Mouse (Mus musculus): ENCODE results near the gene Glt1d1. TPM values are rescaled to one million over a fixed set of nuclear protein-coding genes. Genes with fewer than 3 reads are reported as not detected.

The Glt1d1 gene
- polyA plus RNA-seq, 1 experiment from 2014 or later, result 1.2 TPM

DNA sequence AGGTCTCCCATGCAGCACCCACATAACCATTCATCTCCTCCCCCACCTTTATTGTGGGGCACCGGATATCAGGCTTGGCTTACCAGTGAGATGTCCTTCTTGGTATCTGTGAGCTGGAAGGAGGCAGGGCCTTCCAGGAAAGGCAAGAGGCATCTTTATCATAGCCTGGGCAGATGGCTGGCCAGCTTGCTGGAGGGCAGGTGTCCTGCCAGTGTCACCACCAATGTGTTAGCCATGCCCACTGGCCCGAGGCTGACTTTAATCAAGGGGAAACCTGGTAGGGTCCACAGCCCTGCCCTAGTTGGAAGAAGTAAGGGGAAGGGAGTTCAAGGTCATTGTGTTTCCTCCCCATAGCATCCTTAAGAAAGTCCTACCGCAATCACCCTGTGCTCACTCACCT lies 123.9 kb downstream of the Glt1d1 start:
- ATAC-seq (ENCODE audit: insufficient number of reproducible peaks, low FRiP score, low TSS enrichment, low read depth) (no peak), DNase-seq (ENCODE audit: low spot score) (no peak)
- WGBS, result 85% methylated on average over 3 of the region's 3 CpGs
- Histone ChIP-seq H3K9me3 (ENCODE audit: control insufficient read depth, low read length) (no peaks in the 10 kb centered on the region), H3K9ac (ENCODE audit: low read length) (no peak overlapping the region), H3K4me2 (ENCODE audit: low read depth, severe bottlenecking) (no peak overlapping the region), H3K4me3 (ENCODE audit: low read depth, low read length) (no peak overlapping the region), H3K4me1 (ENCODE audit: control insufficient read depth, insufficient read depth, low read length) (no peaks in the 10 kb centered on the region), H3K36me3 (ENCODE audit: control insufficient read depth, insufficient read depth, low read length) (no peaks in the 10 kb centered on the region), H3K27ac (replicated peaks; ENCODE audit: low read depth, low read length) (no peak overlapping the region), H3K27me3 (ENCODE audit: control insufficient read depth, insufficient read depth, low read length) (no peaks in the 10 kb centered on the region)

DNA sequence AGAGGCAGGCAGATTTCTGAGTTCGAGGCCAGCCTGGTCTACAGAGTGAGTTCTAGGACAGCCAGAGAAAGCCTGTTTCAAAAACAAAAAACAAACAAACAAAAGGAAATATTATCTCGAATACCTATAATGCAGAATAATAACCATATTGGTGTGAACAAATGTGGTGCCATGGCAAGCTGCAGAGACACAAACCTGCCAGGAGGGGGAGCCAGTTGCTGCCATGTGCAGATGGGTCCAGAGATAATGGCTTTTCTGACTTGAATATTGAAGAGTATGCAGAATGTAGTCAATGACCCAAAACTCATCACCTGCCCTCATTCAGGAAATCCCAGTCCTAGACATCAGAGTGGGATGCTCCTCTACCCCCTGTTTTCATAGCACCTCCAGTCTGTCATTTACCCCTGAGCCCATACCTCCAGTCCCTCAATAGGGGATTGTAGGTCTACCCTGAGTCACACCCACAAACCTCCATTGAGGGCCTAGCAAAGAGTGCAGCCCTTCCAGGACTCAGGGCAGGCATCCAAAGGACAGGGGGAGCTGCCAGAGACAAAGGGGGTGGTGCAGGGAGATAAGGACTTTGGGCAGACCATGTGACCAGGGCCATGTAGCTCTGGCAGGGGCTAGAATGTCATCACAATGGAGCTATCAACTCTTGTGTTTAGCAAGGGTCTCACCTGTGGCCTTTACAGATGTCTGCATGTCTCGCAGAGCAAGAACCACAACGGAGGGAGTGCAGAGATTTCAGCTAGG lies 124.8 kb downstream of the Glt1d1 start:
- Histone ChIP-seq H3K4me3 (ENCODE audit: low read depth, low read length) (no peak overlapping the region), H3K27ac (replicated peaks; ENCODE audit: low read depth, low read length) (no peak overlapping the region), H3K9me3 (ENCODE audit: control insufficient read depth, low read length) (no peaks in the 10 kb centered on the region), H3K9ac (ENCODE audit: low read length) (no peak overlapping the region), H3K4me1 (ENCODE audit: control insufficient read depth, insufficient read depth, low read length) (no peaks in the 10 kb centered on the region), H3K27me3 (ENCODE audit: control insufficient read depth, insufficient read depth, low read length) (no peaks in the 10 kb centered on the region), H3K4me2 (ENCODE audit: low read depth, severe bottlenecking) (no peak overlapping the region), H3K36me3 (ENCODE audit: control insufficient read depth, insufficient read depth, low read length) (no peaks in the 10 kb centered on the region)
- WGBS, result 90% methylated on average over 4 of the region's 4 CpGs
- no peak for ATAC-seq (ENCODE audit: insufficient number of reproducible peaks, low FRiP score, low TSS enrichment, low read depth)
- no peak for DNase-seq (ENCODE audit: low spot score)

- H3K36me3 ChIP-seq (ENCODE audit: control insufficient read depth, insufficient read depth, low read length), result no peaks in the 10 kb centered on the region
- WGBS, result 78% methylated on average over 4 of the region's 4 CpGs
- H3K4me2 ChIP-seq (ENCODE audit: low read depth, severe bottlenecking), result no peak overlapping the region
- no peak overlapping the region for H3K4me3 ChIP-seq (ENCODE audit: low read depth, low read length)
- no peaks in the 10 kb centered on the region for H3K27me3 ChIP-seq (ENCODE audit: control insufficient read depth, insufficient read depth, low read length)
- H3K9me3 ChIP-seq (ENCODE audit: control insufficient read depth, low read length), result no peaks in the 10 kb centered on the region
- no peak overlapping the region for H3K9ac ChIP-seq (ENCODE audit: low read length)
- ATAC-seq (ENCODE audit: insufficient number of reproducible peaks, low FRiP score, low TSS enrichment, low read depth) (no peak), DNase-seq (ENCODE audit: low spot score) (no peak)
- H3K27ac ChIP-seq (replicated peaks; ENCODE audit: low read depth, low read length), result no peak overlapping the region
- H3K4me1 ChIP-seq (ENCODE audit: control insufficient read depth, insufficient read depth, low read length), result no peaks in the 10 kb centered on the region
Observed at GRCm38 (mm10) chr5:127758576-127758975, 126.5 kb downstream of the Glt1d1 start.

Other genes starting within 250 kb of the Glt1d1 start
- 22.4 and 24.6 TPM in 2 replicates for gene Slc15a4, start 635 bp downstream of the Glt1d1 start, polyA plus RNA-seq (2014; fragmentation: Nextera tagmentation; extraction: Ambion mirVana)